Mouse (Mus musculus): ENCODE measurements around the gene Gfm2. TPM values are rescaled to one million over a fixed set of nuclear protein-coding genes. Genes with fewer than 3 reads are reported as not detected.

The Gfm2 gene
- polyA plus RNA-seq, 1 experiment from 2014 or later: 35.2 TPM

DNA sequence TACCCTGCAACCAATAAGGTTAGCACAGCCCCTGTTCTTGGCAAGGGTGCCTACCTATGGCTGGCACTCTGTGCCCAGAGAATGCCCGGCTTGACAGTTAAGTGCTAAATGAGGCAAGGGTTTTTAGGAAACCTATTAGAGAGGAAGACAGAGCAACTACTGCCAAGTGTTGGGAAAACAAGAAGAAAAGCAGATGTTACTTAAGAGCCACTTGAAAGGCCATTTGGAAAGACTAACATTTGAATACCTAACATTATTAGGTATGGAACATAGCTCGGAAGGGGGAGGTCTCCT, 59.1 kb downstream of the Gfm2 start:
- no peaks in the 10 kb centered on the region for H3K27me3 ChIP-seq (ENCODE audit: control insufficient read depth, insufficient read depth, low read length)
- ATAC-seq (ENCODE audit: low FRiP score): no peak
- no peak overlapping the region for H3K4me3 ChIP-seq (ENCODE audit: low read depth, low read length)
- no peak overlapping the region for H3K4me2 ChIP-seq (replicated peaks; ENCODE audit: low read depth, low read length)
- H3K4me1 ChIP-seq (replicated peaks; ENCODE audit: control insufficient read depth, insufficient read depth, low read length): no peaks in the 10 kb centered on the region; the same call in 1 of the 2 replicates
- 95% methylated on average over 2 of the region's 2 CpGs for WGBS
- H3K36me3 ChIP-seq (ENCODE audit: control insufficient read depth, insufficient read depth, low read length): no peaks in the 10 kb centered on the region
- no peak overlapping the region for H3K9ac ChIP-seq (ENCODE audit: low read depth, low read length)
- no peak overlapping the region for H3K27ac ChIP-seq (ENCODE audit: low read depth, low read length)
- no peaks in the 10 kb centered on the region for H3K9me3 ChIP-seq (ENCODE audit: control insufficient read depth, low read length)
- DNase-seq (ENCODE audit: low spot score): no peak

DNA sequence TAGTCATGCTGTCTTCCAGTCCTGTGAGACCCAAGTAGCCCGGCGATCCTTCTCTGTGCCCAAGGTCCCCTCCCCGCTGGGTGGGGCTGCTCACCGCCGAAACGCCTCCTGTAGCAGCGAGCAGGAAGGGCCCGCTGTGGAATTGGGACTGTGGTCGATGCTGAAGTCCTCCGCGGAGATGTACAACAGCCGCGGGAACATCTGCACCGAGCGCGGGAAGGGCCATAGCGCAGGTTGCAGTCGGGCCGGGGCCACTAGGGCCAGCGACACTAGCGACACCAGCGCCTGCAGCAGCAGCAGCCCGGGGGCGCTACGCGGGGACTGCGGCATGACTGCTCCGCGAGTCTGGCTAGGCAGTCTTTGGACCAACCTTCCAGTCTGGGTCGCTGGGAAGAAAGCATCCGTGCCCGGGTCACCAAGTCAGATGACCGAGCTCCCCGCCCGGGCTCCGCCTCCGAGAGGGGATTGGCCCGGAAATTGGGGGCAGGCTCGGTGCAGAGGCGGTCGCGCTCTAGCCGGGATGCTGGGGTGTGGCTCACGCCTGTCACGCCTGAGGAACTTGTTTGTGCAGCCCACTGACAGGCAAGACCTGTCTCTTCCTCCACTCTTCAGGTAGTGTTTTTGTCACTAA, 60.3 kb downstream of the Gfm2 start, which contains the start of gene Hexb:
Gene Hexb (minus strand): TSS at position 426 of the 631 bp plus-strand sequence.
- Histone ChIP-seq H3K27me3 (ENCODE audit: control insufficient read depth, insufficient read depth, low read length) (no peaks in the 10 kb centered on the region), H3K27ac (ENCODE audit: low read depth, low read length) (0 out of 2 replicates have a peak within 1 kb of the TSS, but pooled peaks have one; percentile 24), H3K4me2 (replicated peaks; ENCODE audit: low read depth, low read length) (peak within 1 kb of the TSS; percentile 92), H3K9me3 (ENCODE audit: control insufficient read depth, low read length) (no peaks in the 10 kb centered on the region), H3K4me1 (replicated peaks; ENCODE audit: control insufficient read depth, insufficient read depth, low read length) (no peaks in the 10 kb centered on the region; the same call in 1 of the 2 replicates), H3K4me3 (ENCODE audit: low read depth, low read length) (peak within 1 kb of the TSS; percentile 62), H3K36me3 (ENCODE audit: control insufficient read depth, insufficient read depth, low read length) (no peaks in the 10 kb centered on the region), H3K9ac (ENCODE audit: low read depth, low read length) (peak within 1 kb of the TSS; percentile 76)
- under 1% methylated on average over 45 of the region's 45 CpGs for WGBS
- ATAC-seq (ENCODE audit: low FRiP score) (peak; percentile 94), DNase-seq (ENCODE audit: low spot score) (peak; percentile 84)

DNA sequence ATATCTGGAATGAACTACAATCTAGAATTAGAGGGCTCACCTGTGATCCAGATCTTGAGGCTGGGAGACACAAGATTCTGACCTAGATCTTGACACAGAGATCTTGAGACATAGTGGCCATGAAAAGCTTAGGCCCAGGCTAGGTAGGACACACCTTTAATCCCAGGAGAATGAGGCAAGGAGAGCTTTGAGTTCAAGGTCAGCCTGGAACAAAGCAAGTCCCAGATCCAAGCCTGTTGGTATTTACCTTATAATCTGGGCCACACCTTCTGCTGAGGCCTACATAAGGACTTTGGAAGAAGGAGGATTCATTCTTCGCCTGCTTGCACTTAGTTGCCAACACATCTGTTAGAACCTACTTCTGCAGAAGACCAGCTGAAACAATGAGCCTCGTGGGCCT, 61.4 kb downstream of the Gfm2 start:
- no peak overlapping the region for H3K4me3 ChIP-seq (ENCODE audit: low read depth, low read length)
- DNase-seq (ENCODE audit: low spot score): no peak
- H3K9me3 ChIP-seq (ENCODE audit: control insufficient read depth, low read length): no peaks in the 10 kb centered on the region
- ATAC-seq (ENCODE audit: low FRiP score): no peak
- 82% methylated on average over 2 of the region's 2 CpGs for WGBS
- no peaks in the 10 kb centered on the region for H3K36me3 ChIP-seq (ENCODE audit: control insufficient read depth, insufficient read depth, low read length)
- H3K27ac ChIP-seq (ENCODE audit: low read depth, low read length): no peak overlapping the region
- H3K4me1 ChIP-seq (replicated peaks; ENCODE audit: control insufficient read depth, insufficient read depth, low read length): no peaks in the 10 kb centered on the region; the same call in 1 of the 2 replicates
- no peak overlapping the region for H3K4me2 ChIP-seq (replicated peaks; ENCODE audit: low read depth, low read length)
- no peak overlapping the region for H3K9ac ChIP-seq (ENCODE audit: low read depth, low read length)
- H3K27me3 ChIP-seq (ENCODE audit: control insufficient read depth, insufficient read depth, low read length): no peaks in the 10 kb centered on the region

DNA sequence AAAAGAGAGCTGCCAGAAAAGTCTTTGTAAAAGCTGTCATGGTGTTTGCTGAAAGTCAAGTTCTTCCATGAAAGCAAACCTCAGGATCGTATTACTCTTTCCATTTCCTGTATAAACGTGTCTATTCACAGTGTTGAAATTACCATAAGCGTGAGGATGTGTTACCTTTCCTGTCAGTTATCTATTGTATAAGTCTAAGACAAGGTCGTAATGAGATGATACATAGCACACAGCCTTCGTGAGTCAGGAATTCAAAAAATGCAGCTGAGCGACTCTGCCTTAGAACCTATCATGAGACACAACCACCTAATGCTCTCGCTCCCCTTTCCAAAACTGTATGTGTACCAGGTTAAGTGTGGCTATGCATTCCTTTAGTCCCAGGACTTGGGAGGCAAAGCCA, 63.3 kb downstream of the Gfm2 start:
- 73% methylated on average over 7 of the region's 7 CpGs for WGBS
- Histone ChIP-seq H3K4me1 (replicated peaks; ENCODE audit: control insufficient read depth, insufficient read depth, low read length) (no peaks in the 10 kb centered on the region; the same call in 1 of the 2 replicates), H3K27ac (ENCODE audit: low read depth, low read length) (no peak overlapping the region), H3K9me3 (ENCODE audit: control insufficient read depth, low read length) (no peaks in the 10 kb centered on the region), H3K36me3 (ENCODE audit: control insufficient read depth, insufficient read depth, low read length) (no peaks in the 10 kb centered on the region), H3K4me2 (replicated peaks; ENCODE audit: low read depth, low read length) (no peak overlapping the region), H3K9ac (ENCODE audit: low read depth, low read length) (no peak overlapping the region), H3K27me3 (ENCODE audit: control insufficient read depth, insufficient read depth, low read length) (no peaks in the 10 kb centered on the region), H3K4me3 (ENCODE audit: low read depth, low read length) (no peak overlapping the region)
- DNase-seq (ENCODE audit: low spot score): no peak
- no peak for ATAC-seq (ENCODE audit: low FRiP score)

DNA sequence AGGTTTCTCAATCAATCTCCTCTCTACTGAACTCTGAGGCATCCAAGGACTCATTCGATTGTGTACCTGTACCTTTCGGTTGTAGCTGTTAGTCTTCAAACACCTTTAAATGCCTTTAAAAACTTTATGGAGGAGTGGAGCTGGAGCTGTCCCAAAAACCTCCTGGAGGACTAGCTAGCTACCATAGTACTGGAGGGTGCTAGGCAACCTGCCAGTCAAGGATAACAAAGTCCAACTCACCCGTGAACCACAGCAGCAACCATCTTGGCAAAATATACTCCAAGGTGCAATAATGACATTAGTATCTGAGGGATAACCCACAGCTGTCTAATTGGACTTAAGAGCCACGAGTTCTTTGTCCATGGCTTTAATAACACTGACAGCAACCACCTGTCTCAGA, 64.2 kb downstream of the Gfm2 start:
- DNase-seq (ENCODE audit: low spot score) (no peak), ATAC-seq (ENCODE audit: low FRiP score) (no peak)
- 85% methylated on average over 4 of the region's 4 CpGs for WGBS
- Histone ChIP-seq H3K36me3 (ENCODE audit: control insufficient read depth, insufficient read depth, low read length) (no peaks in the 10 kb centered on the region), H3K4me3 (ENCODE audit: low read depth, low read length) (no peak overlapping the region), H3K4me1 (replicated peaks; ENCODE audit: control insufficient read depth, insufficient read depth, low read length) (no peaks in the 10 kb centered on the region; the same call in 1 of the 2 replicates), H3K4me2 (replicated peaks; ENCODE audit: low read depth, low read length) (no peak overlapping the region), H3K9ac (ENCODE audit: low read depth, low read length) (no peak overlapping the region), H3K27me3 (ENCODE audit: control insufficient read depth, insufficient read depth, low read length) (no peaks in the 10 kb centered on the region), H3K27ac (ENCODE audit: low read depth, low read length) (no peak overlapping the region), H3K9me3 (ENCODE audit: control insufficient read depth, low read length) (no peaks in the 10 kb centered on the region)

DNA sequence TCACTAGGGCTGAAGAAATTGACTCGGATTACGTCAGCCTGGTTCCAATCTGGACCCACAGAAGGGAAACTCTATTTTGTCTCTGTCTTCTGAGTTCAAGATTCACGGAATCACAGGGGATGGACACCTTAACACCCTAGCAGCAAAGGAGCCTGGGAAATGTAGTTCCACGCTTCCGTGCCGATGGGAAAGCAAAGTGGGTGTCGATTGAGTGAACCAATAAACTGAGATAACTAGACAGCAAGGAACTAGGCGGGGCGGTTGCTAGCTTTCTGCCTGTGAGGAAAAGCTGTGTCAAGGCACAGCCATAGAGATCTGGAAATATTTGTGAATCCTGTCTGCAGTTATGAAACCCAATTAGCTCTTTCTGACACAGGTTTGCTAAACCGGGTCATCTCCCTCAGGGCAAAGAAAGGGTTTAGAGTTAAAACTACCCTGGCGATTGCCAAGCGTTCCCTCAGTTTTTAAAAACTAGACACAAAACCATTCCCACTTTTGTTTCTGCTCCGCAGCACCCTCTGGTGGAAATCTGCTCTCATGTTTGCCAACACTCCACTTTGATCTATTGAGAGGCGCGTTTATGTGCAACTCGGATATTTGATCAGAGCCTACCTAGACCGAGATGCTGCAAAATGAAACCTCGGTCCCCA, 67.4 kb downstream of the Gfm2 start:
- H3K4me2 ChIP-seq (replicated peaks; ENCODE audit: low read depth, low read length): peak overlapping the region; percentile 40
- no peak overlapping the region for H3K27ac ChIP-seq (ENCODE audit: low read depth, low read length)
- H3K9me3 ChIP-seq (ENCODE audit: control insufficient read depth, low read length): no peaks in the 10 kb centered on the region
- H3K9ac ChIP-seq (ENCODE audit: low read depth, low read length): peak overlapping the region; percentile 8; the same call in 1 of the 2 replicates
- peak overlapping the region; percentile 26; the same call in 1 of the 2 replicates for H3K4me3 ChIP-seq (ENCODE audit: low read depth, low read length)
- ATAC-seq (ENCODE audit: low FRiP score) (peak; percentile 71; the same call in 1 of the 2 replicates), DNase-seq (ENCODE audit: low spot score) (peak; percentile 85)
- H3K4me1 ChIP-seq (replicated peaks; ENCODE audit: control insufficient read depth, insufficient read depth, low read length): no peaks in the 10 kb centered on the region
- H3K36me3 ChIP-seq (ENCODE audit: control insufficient read depth, insufficient read depth, low read length): no peaks in the 10 kb centered on the region
- 14% methylated on average over 18 of the region's 18 CpGs for WGBS
- H3K27me3 ChIP-seq (ENCODE audit: control insufficient read depth, insufficient read depth, low read length): no peaks in the 10 kb centered on the region

DNA sequence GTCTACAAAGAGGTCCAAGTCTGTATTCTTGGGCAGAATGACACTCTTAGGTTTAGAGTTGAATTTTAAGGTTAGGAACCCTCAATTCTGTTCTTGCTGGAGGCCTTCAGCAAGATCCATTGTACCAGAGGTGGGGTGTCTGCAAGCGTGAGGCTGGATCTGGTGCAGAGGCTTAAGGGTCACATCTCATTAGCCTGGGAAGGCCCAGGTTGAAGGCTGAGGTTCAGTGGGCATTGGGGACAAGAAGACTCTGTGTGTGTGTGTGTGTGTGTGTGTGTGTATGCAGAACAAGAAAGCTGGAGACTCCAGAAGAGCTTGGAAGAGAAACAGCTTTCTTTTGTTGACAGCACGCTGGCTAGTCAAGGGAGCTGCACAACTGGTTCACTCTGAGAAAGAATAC, 68.3 kb downstream of the Gfm2 start:
- WGBS: 70% methylated on average over 2 of the region's 2 CpGs
- H3K36me3 ChIP-seq (ENCODE audit: control insufficient read depth, insufficient read depth, low read length): no peaks in the 10 kb centered on the region
- no peak overlapping the region for H3K4me2 ChIP-seq (replicated peaks; ENCODE audit: low read depth, low read length)
- DNase-seq (ENCODE audit: low spot score) (no peak), ATAC-seq (ENCODE audit: low FRiP score) (no peak)
- H3K27me3 ChIP-seq (ENCODE audit: control insufficient read depth, insufficient read depth, low read length): no peaks in the 10 kb centered on the region
- no peak overlapping the region for H3K4me3 ChIP-seq (ENCODE audit: low read depth, low read length)
- H3K9me3 ChIP-seq (ENCODE audit: control insufficient read depth, low read length): no peaks in the 10 kb centered on the region
- H3K4me1 ChIP-seq (replicated peaks; ENCODE audit: control insufficient read depth, insufficient read depth, low read length): no peaks in the 10 kb centered on the region
- H3K27ac ChIP-seq (ENCODE audit: low read depth, low read length): no peak overlapping the region
- no peak overlapping the region for H3K9ac ChIP-seq (ENCODE audit: low read depth, low read length)

DNA sequence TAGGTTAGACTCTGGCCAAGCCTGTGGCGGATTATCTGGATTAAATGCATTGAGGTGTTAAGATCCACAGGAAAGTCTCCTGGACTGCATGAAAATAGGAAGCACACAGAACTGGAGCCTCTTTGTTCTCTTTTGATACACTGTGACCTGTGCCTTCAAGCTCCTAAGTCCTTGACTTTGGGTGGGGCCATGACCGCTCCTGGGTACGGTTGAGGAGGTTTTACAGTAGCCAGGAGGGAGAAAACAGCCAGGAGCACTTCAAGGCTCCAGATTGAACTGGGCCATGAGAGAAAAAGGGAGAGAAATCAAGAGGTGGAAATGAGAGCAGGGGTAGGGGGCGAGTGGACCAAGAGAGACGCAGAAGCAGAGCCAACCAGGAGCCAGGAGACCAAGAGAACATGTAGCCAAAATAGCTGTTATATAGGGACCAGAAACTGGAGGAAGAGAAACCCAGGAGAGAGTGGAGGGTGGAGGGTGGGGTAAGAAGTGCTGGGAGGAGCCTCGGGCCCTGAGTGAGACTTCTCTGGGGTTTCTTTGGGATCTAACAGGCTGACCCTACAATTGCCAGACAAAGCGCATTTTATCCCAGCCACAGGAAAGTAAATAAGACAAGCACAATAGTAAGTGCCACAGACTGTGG, 69.9 kb downstream of the Gfm2 start:
- WGBS: 86% methylated on average over 7 of the region's 7 CpGs
- no peak for ATAC-seq (ENCODE audit: low FRiP score)

DNA sequence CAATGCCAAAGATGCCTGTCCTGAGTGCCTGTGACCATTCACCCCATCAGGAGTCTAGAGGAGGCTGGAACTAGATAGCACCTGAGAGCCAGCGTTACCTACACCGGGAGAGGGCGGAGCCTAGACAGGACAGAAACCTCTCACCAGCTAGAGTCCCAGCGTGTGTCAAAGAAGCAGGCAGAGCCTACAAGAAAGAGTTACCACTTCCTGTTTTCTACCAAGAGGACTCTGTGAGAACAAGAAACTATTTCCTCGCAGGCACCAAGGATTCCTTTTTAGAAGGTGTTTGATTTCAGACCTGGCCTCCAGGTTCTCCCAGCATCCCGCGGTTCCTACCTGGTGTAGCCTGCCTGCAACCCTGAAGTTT, 70.4 kb downstream of the Gfm2 start:
- H3K9me3 ChIP-seq (ENCODE audit: control insufficient read depth, low read length): no peaks in the 10 kb centered on the region
- H3K36me3 ChIP-seq (ENCODE audit: control insufficient read depth, insufficient read depth, low read length): no peaks in the 10 kb centered on the region
- H3K4me3 ChIP-seq (ENCODE audit: low read depth, low read length): no peak overlapping the region
- no peak overlapping the region for H3K4me2 ChIP-seq (replicated peaks; ENCODE audit: low read depth, low read length)
- no peak overlapping the region for H3K9ac ChIP-seq (ENCODE audit: low read depth, low read length)
- no peaks in the 10 kb centered on the region for H3K4me1 ChIP-seq (replicated peaks; ENCODE audit: control insufficient read depth, insufficient read depth, low read length)
- H3K27me3 ChIP-seq (ENCODE audit: control insufficient read depth, insufficient read depth, low read length): no peaks in the 10 kb centered on the region
- no peak for DNase-seq (ENCODE audit: low spot score)
- WGBS: 61% methylated on average over 7 of the region's 7 CpGs
- H3K27ac ChIP-seq (ENCODE audit: low read depth, low read length): no peak overlapping the region
- no peak for ATAC-seq (ENCODE audit: low FRiP score)

More for the DNA sequence above, 69.9 kb downstream of the Gfm2 start:
- H3K9me3 ChIP-seq (ENCODE audit: control insufficient read depth, low read length): no peaks in the 10 kb centered on the region
- H3K4me2 ChIP-seq (replicated peaks; ENCODE audit: low read depth, low read length): no peak overlapping the region
- no peaks in the 10 kb centered on the region for H3K36me3 ChIP-seq (ENCODE audit: control insufficient read depth, insufficient read depth, low read length)
- H3K9ac ChIP-seq (ENCODE audit: low read depth, low read length): no peak overlapping the region
- DNase-seq (ENCODE audit: low spot score): no peak
- no peaks in the 10 kb centered on the region for H3K27me3 ChIP-seq (ENCODE audit: control insufficient read depth, insufficient read depth, low read length)
- H3K4me3 ChIP-seq (ENCODE audit: low read depth, low read length): no peak overlapping the region
- no peaks in the 10 kb centered on the region for H3K4me1 ChIP-seq (replicated peaks; ENCODE audit: control insufficient read depth, insufficient read depth, low read length)
- H3K27ac ChIP-seq (ENCODE audit: low read depth, low read length): no peak overlapping the region

All from hindbrain, embryonic 11.5 days (tissue).